Mouse (Mus musculus) hindbrain, embryonic 11.5 days (tissue): ENCODE data around the gene Snapc4. TPM values are rescaled to one million over a fixed set of nuclear protein-coding genes. Genes with fewer than 3 reads are reported as not detected.

Experiments used
- ATAC-seq: fragments of 200-750 bp; cut with Nextera tagmentation; 2 replicates; pipeline ENCODE4 v1.8.0; 2017; ENCODE audit warnings: mild to moderate bottlenecking, moderate TSS enrichment, moderate library complexity; ENCODE audit not compliant: low FRiP score
- DNase-seq: peaks from one replicate; pipeline ENCODE4 v3.0.0-alpha.2; 2015; ENCODE audit warnings: low spot score
- H3K27ac ChIP-seq: fragments of 300-500 bp; sonication (generic); 2 replicates; pipeline ENCODE4 v1.5.1; 2014; ENCODE audit warnings: mild to moderate bottlenecking, low read depth, low read length
- H3K27me3 ChIP-seq: fragments of 300-500 bp; sonication (generic); 2 replicates; pipeline ENCODE4 v1.6.1; 2014; ENCODE audit warnings: mild to moderate bottlenecking, low read length, moderate library complexity, mixed read lengths; ENCODE audit not compliant: control insufficient read depth, insufficient read depth
- H3K36me3 ChIP-seq: fragments of 300-500 bp; sonication (generic); 2 replicates; pipeline ENCODE4 v1.6.1; 2014; ENCODE audit warnings: mild to moderate bottlenecking, low read length, moderate library complexity, mixed read lengths; ENCODE audit not compliant: control insufficient read depth, insufficient read depth
- H3K4me1 ChIP-seq: fragments of 300-500 bp; sonication (generic); replicated peaks from 2 replicates; pipeline ENCODE4 v1.6.1; 2014; ENCODE audit warnings: low read length, mixed read lengths; ENCODE audit not compliant: control insufficient read depth, insufficient read depth
- H3K4me2 ChIP-seq: fragments of 300-500 bp; sonication (generic); replicated peaks from 2 replicates; pipeline ENCODE4 v1.6.1; 2014; ENCODE audit warnings: mild to moderate bottlenecking, low read depth, low read length
- H3K4me3 ChIP-seq: fragments of 300-500 bp; sonication (generic); 2 replicates; pipeline ENCODE4 v1.5.1; 2014; ENCODE audit warnings: low read depth, low read length
- H3K9ac ChIP-seq: fragments of 300-500 bp; sonication (generic); 2 replicates; pipeline ENCODE4 v1.6.1; 2014; ENCODE audit warnings: low read depth, low read length
- H3K9me3 ChIP-seq: fragments of 300-500 bp; sonication (generic); 2 replicates; pipeline ENCODE4 v1.6.1; 2016; ENCODE audit warnings: low read length; ENCODE audit not compliant: control insufficient read depth
- WGBS: fragments of 180-500 bp; shearing (Covaris S2); extraction: QIAGEN DNeasy Blood & Tissue Kit; methylation state at CpG from one replicate; pipeline ENCODE4 v1.1.7; 2014; 5-methylcytosine and 5-hydroxymethylcytosine counted together
- polyA plus RNA-seq: library from polyadenylated mRNA; unstranded; fragments of >200 nt; fragmentation: Nextera tagmentation; extraction: Ambion mirVana; gene quantifications from 2 replicates; pipeline ENCODE4 v1.2.1, GENCODE M21; 2014

Gene Snapc4
- polyA plus RNA-seq, 1 experiment from 2014 or later: 22.1 TPM

- no peaks in the 10 kb centered on the region for H3K9me3 ChIP-seq
- H3K4me2 ChIP-seq: no peak overlapping the region
- no peak overlapping the region for H3K27ac ChIP-seq
- no peak overlapping the region for H3K9ac ChIP-seq
- no peaks in the 10 kb centered on the region for H3K4me1 ChIP-seq
- peaks cover 18% of the 10 kb centered on the region for H3K36me3 ChIP-seq
- DNase-seq (no peak), ATAC-seq (no peak)
- no peak overlapping the region for H3K4me3 ChIP-seq
- WGBS: 87% methylated on average over 10 of the region's 10 CpGs
- H3K27me3 ChIP-seq: no peaks in the 10 kb centered on the region
These were observed 15.6 kb downstream of the Snapc4 start for GRCm38 (mm10) chr2:26364738-26365465.

GRCm38 (mm10) chr2:26363481-26363880 is 17.0 kb downstream of the Snapc4 start:
- no peaks in the 10 kb centered on the region for H3K9me3 ChIP-seq
- no peaks in the 10 kb centered on the region for H3K27me3 ChIP-seq
- H3K4me3 ChIP-seq: no peak overlapping the region
- 83% methylated on average over 5 of the region's 5 CpGs for WGBS
- H3K4me2 ChIP-seq: no peak overlapping the region
- H3K36me3 ChIP-seq: peaks cover 17% of the 10 kb centered on the region
- no peak for DNase-seq
- no peak overlapping the region for H3K9ac ChIP-seq
- no peak for ATAC-seq
- H3K4me1 ChIP-seq: no peaks in the 10 kb centered on the region
- H3K27ac ChIP-seq: no peak overlapping the region

- DNase-seq: no peak
- Histone ChIP-seq H3K27me3 (no peaks in the 10 kb centered on the region), H3K36me3 (peaks cover 14% of the 10 kb centered on the region), H3K9me3 (no peaks in the 10 kb centered on the region), H3K4me1 (no peaks in the 10 kb centered on the region), H3K27ac (no peak overlapping the region), H3K4me2 (no peak overlapping the region), H3K9ac (no peak overlapping the region), H3K4me3 (no peak overlapping the region)
- 82% methylated on average over 5 of the region's 5 CpGs for WGBS
- no peak for ATAC-seq
These were observed 17.5 kb downstream of the Snapc4 start for GRCm38 (mm10) chr2:26362991-26363390.

- H3K27me3 ChIP-seq: no peaks in the 10 kb centered on the region
- ATAC-seq (no peak), DNase-seq (no peak)
- H3K4me2 ChIP-seq: no peak within 1 kb of the TSS
- no peak within 1 kb of the TSS for H3K27ac ChIP-seq
- no peak within 1 kb of the TSS for H3K4me3 ChIP-seq
- no peak within 1 kb of the TSS for H3K9ac ChIP-seq
- no peaks in the 10 kb centered on the region for H3K4me1 ChIP-seq
- peaks cover 9% of the 10 kb centered on the region; the same call in 1 of the 2 replicates for H3K36me3 ChIP-seq
- 43% methylated on average over 3 of the region's 3 CpGs for WGBS
- no peaks in the 10 kb centered on the region for H3K9me3 ChIP-seq
These were observed 19.7 kb downstream of the Snapc4 start, which contains the start of gene Card9 for GRCm38 (mm10) chr2:26360772-26361171. TSS of gene Card9 (minus strand) at chr2:26360918.

- Histone ChIP-seq H3K9ac (no peak overlapping the region), H3K9me3 (no peaks in the 10 kb centered on the region), H3K27me3 (no peaks in the 10 kb centered on the region), H3K27ac (no peak overlapping the region), H3K4me1 (no peaks in the 10 kb centered on the region), H3K4me3 (no peak overlapping the region), H3K4me2 (no peak overlapping the region), H3K36me3 (0 out of 2 replicates have a peak, but pooled peaks cover 5% of the 10 kb centered on the region)
- ATAC-seq (no peak), DNase-seq (no peak)
- 89% methylated on average over 6 of the region's 6 CpGs for WGBS
These were observed 20.5 kb downstream of the Snapc4 start for GRCm38 (mm10) chr2:26359983-26360382.

- DNase-seq (no peak), ATAC-seq (0 out of 2 replicates have a peak, but pooled peaks have one; percentile 14)
- 87% methylated on average over 13 of the region's 13 CpGs for WGBS
- Histone ChIP-seq H3K9ac (no peak overlapping the region), H3K36me3 (0 out of 2 replicates have a peak, but pooled peaks cover 2% of the 10 kb centered on the region), H3K4me1 (no peaks in the 10 kb centered on the region), H3K4me3 (no peak overlapping the region), H3K27ac (no peak overlapping the region), H3K27me3 (no peaks in the 10 kb centered on the region), H3K4me2 (no peak overlapping the region), H3K9me3 (no peaks in the 10 kb centered on the region)
These were observed 21.7 kb downstream of the Snapc4 start for GRCm38 (mm10) chr2:26358667-26359320.

- Histone ChIP-seq H3K27ac (no peak overlapping the region), H3K4me1 (peaks cover 4% of the 10 kb centered on the region; the same call in 1 of the 2 replicates), H3K27me3 (no peaks in the 10 kb centered on the region), H3K4me3 (no peak overlapping the region), H3K9ac (peak overlapping the region; percentile 12; the same call in 1 of the 2 replicates), H3K9me3 (no peaks in the 10 kb centered on the region), H3K36me3 (no peaks in the 10 kb centered on the region), H3K4me2 (no peak overlapping the region)
- DNase-seq (no peak), ATAC-seq (no peak)
- WGBS: 55% methylated on average over 15 of the region's 15 CpGs
These were observed 23.0 kb downstream of the Snapc4 start for GRCm38 (mm10) chr2:26357484-26357883.

- Histone ChIP-seq H3K36me3 (no peaks in the 10 kb centered on the region), H3K9me3 (no peaks in the 10 kb centered on the region), H3K4me3 (no peak overlapping the region), H3K9ac (no peak overlapping the region), H3K27ac (no peak overlapping the region), H3K27me3 (no peaks in the 10 kb centered on the region), H3K4me2 (no peak overlapping the region), H3K4me1 (peaks cover 4% of the 10 kb centered on the region; the same call in 1 of the 2 replicates)
- WGBS: 83% methylated on average over 7 of the region's 7 CpGs
- ATAC-seq (no peak), DNase-seq (no peak)
These were observed 23.8 kb downstream of the Snapc4 start for GRCm38 (mm10) chr2:26356678-26357077.
